Mouse (Mus musculus) myocyte (in vitro differentiated cells): ENCODE data around the gene Ptprcap. TPM values are rescaled to one million over a fixed set of nuclear protein-coding genes. Genes with fewer than 3 reads are reported as not detected.

Experiments
- H3K27me3 ChIP-seq: one replicate; pipeline ENCODE4 v1.6.1; 2011; ENCODE audit not compliant: control insufficient read depth, insufficient read depth, insufficient read length
- H3K36me3 ChIP-seq: one replicate; pipeline ENCODE4 v1.6.1; 2011; ENCODE audit not compliant: control insufficient read depth, insufficient read depth
- H3K4me2 ChIP-seq: one replicate; pipeline ENCODE4 v1.6.1; 2011; ENCODE audit warnings: low read depth, control low read depth
- H3K4me3 ChIP-seq: one replicate; pipeline ENCODE4 v1.5.1; 2011; ENCODE audit warnings: mild to moderate bottlenecking, control low read depth, moderate library complexity
- H3K79me2 ChIP-seq: one replicate; pipeline ENCODE4 v1.6.1; 2011; ENCODE audit not compliant: control insufficient read depth, insufficient read depth
- H3ac ChIP-seq: one replicate; pipeline ENCODE4 v1.6.1; 2011; ENCODE audit not compliant: control insufficient read depth, insufficient read length
- CEBPB ChIP-seq: IDR thresholded peaks from 2 replicates; pipeline ENCODE4 v1.6.1; 2011; ENCODE audit warnings: mild to moderate bottlenecking, moderate library complexity; ENCODE audit not compliant: poor library complexity, insufficient read depth, severe bottlenecking
- E2F4 ChIP-seq: IDR thresholded peaks from one replicate; pipeline ENCODE4 v1.6.1; 2011; ENCODE audit warnings: mild to moderate bottlenecking, control low read depth, moderate library complexity; ENCODE audit not compliant: insufficient read depth
- MAX ChIP-seq: IDR thresholded peaks from one replicate; pipeline ENCODE4 v1.6.1; 2011; ENCODE audit warnings: low read depth, mild to moderate bottlenecking, control low read depth
- MYOD1 ChIP-seq, 3 experiments: IDR thresholded peaks; one replicate each; pipeline ENCODE4 v1.6.1; 2011; ENCODE audit warnings: control low read depth in 2 of 3, low read depth in 2 of 3, mild to moderate bottlenecking in 2 of 3, moderate library complexity in 1 of 3; ENCODE audit not compliant: insufficient read length in 2 of 3, control insufficient read depth in 1 of 3
- MYOG ChIP-seq, 3 experiments: IDR thresholded peaks; one replicate each; pipeline ENCODE4 v1.6.1; 2011; ENCODE audit warnings: control low read depth in 2 of 3, low read depth in 2 of 3, mild to moderate bottlenecking in 2 of 3; ENCODE audit not compliant: insufficient read length in 2 of 3, control insufficient read depth in 1 of 3, insufficient read depth in 1 of 3
- POLR2A ChIP-seq: IDR thresholded peaks from one replicate; pipeline ENCODE4 v1.6.1; 2011; ENCODE audit warnings: low read depth, mild to moderate bottlenecking, control low read depth, moderate library complexity; ENCODE audit not compliant: insufficient read length
- POLR2AphosphoS2 ChIP-seq: IDR thresholded peaks from one replicate; pipeline ENCODE4 v1.6.1; 2011; ENCODE audit warnings: low read depth, control low read depth; ENCODE audit not compliant: insufficient read length
- REST ChIP-seq: IDR thresholded peaks from one replicate; pipeline ENCODE4 v1.6.1; 2011; ENCODE audit warnings: mild to moderate bottlenecking, control low read depth, moderate library complexity; ENCODE audit not compliant: insufficient read depth, insufficient read length
- SRF ChIP-seq: IDR thresholded peaks from one replicate; pipeline ENCODE4 v1.6.1; 2011; ENCODE audit warnings: low read depth; ENCODE audit not compliant: control insufficient read depth, insufficient read length
- TCF12 ChIP-seq: IDR thresholded peaks from one replicate; pipeline ENCODE4 v1.6.1; 2011; ENCODE audit warnings: mild to moderate bottlenecking, control low read depth; ENCODE audit not compliant: poor library complexity, insufficient read depth, severe bottlenecking
- TCF3 ChIP-seq: IDR thresholded peaks from one replicate; pipeline ENCODE4 v1.6.1; 2011; ENCODE audit warnings: low read depth, control low read depth; ENCODE audit not compliant: insufficient read length
- USF1 ChIP-seq: IDR thresholded peaks from one replicate; pipeline ENCODE4 v1.6.1; 2011; ENCODE audit warnings: low read depth, mild to moderate bottlenecking, control low read depth, moderate library complexity
- polyA plus RNA-seq: library from polyadenylated mRNA; unstranded; fragments of >200 nt; fragmentation: generic; extraction: Trizol; gene quantifications from one replicate; pipeline ENCODE4 v1.2.1, GENCODE M21; 2012; ENCODE audit warnings: missing spikeins

Gene Ptprcap
- polyA plus RNA-seq, 1 experiment: 4.9 TPM

- Histone ChIP-seq H3ac (peak overlapping the region; percentile 39), H3K79me2 (peaks cover 17% of the 10 kb centered on the region), H3K4me2 (peak overlapping the region; percentile 90), H3K4me3 (peak overlapping the region; percentile 59), H3K27me3 (no peaks in the 10 kb centered on the region), H3K36me3 (peaks cover 8% of the 10 kb centered on the region)
- no peak for TF ChIP-seq CEBPB
- TF ChIP-seq MAX: no peak
- TF ChIP-seq MYOD1 (IDR thresholded peaks at IDR 0.05; ENCODE audit: control insufficient read depth in 1 of 3, insufficient read length in 2 of 3, low read depth in 2 of 3): peak in 2 of 3 experiments; percentile 52 to 56
- no peak for TF ChIP-seq E2F4
- no peak for TF ChIP-seq USF1
Measured at GRCm38 (mm10) chr19:4126759-4127495, 26.5 kb upstream of the Ptprcap start.

GRCm38 (mm10) chr19:4129462-4129861 is 23.9 kb upstream of the Ptprcap start:
- H3ac ChIP-seq: no peak overlapping the region
- peak overlapping the region; percentile 48 for H3K4me2 ChIP-seq
- H3K4me3 ChIP-seq: no peak overlapping the region
- no peak for TF ChIP-seq TCF12
- TF ChIP-seq CEBPB: no peak
- TF ChIP-seq E2F4: no peak
- TF ChIP-seq MYOG (IDR thresholded peaks at IDR 0.05; ENCODE audit: control insufficient read depth in 1 of 3, insufficient read depth in 1 of 3, insufficient read length in 2 of 3, low read depth in 2 of 3): no peak
- peaks cover 17% of the 10 kb centered on the region for H3K79me2 ChIP-seq
- H3K27me3 ChIP-seq: no peaks in the 10 kb centered on the region
- H3K36me3 ChIP-seq: peaks cover 18% of the 10 kb centered on the region

GRCm38 (mm10) chr19:4130106-4130505 is 23.3 kb upstream of the Ptprcap start:
- Histone ChIP-seq H3ac (no peak overlapping the region), H3K79me2 (peaks cover 17% of the 10 kb centered on the region), H3K27me3 (no peaks in the 10 kb centered on the region), H3K4me3 (no peak overlapping the region), H3K36me3 (peaks cover 18% of the 10 kb centered on the region), H3K4me2 (peak overlapping the region; percentile 48)
- no peak for TF ChIP-seq POLR2A
- TF ChIP-seq POLR2AphosphoS2: no peak
- no peak for TF ChIP-seq SRF

- Histone ChIP-seq H3K4me3 (no peak overlapping the region), H3K27me3 (no peaks in the 10 kb centered on the region), H3K36me3 (peaks cover 18% of the 10 kb centered on the region), H3K4me2 (no peak overlapping the region), H3K79me2 (peaks cover 15% of the 10 kb centered on the region), H3ac (no peak overlapping the region)
- no peak for TF ChIP-seq MYOG (IDR thresholded peaks at IDR 0.05; ENCODE audit: control insufficient read depth in 1 of 3, insufficient read depth in 1 of 3, insufficient read length in 2 of 3, low read depth in 2 of 3)
- no peak for TF ChIP-seq POLR2A
- no peak for TF ChIP-seq MAX
- TF ChIP-seq SRF: no peak
- no peak for TF ChIP-seq TCF12
- no peak for TF ChIP-seq POLR2AphosphoS2
- TF ChIP-seq USF1: no peak
- no peak for TF ChIP-seq CEBPB
- TF ChIP-seq TCF3: no peak
- no peak for TF ChIP-seq MYOD1 (IDR thresholded peaks at IDR 0.05; ENCODE audit: control insufficient read depth in 1 of 3, insufficient read length in 2 of 3, low read depth in 2 of 3)
- no peak for TF ChIP-seq REST
- TF ChIP-seq E2F4: no peak
Measured at GRCm38 (mm10) chr19:4131075-4131474, 22.3 kb upstream of the Ptprcap start.

GRCm38 (mm10) chr19:4131768-4132167 is 21.6 kb upstream of the Ptprcap start:
- Histone ChIP-seq H3K36me3 (peaks cover 18% of the 10 kb centered on the region), H3K4me2 (no peak overlapping the region)

More at GRCm38 (mm10) chr19:4131768-4132167, 21.6 kb upstream of the Ptprcap start:
- no peak overlapping the region for H3ac ChIP-seq
- H3K27me3 ChIP-seq: no peaks in the 10 kb centered on the region
- H3K79me2 ChIP-seq: peaks cover 10% of the 10 kb centered on the region
- TF ChIP-seq POLR2AphosphoS2 (no peak), CEBPB (no peak), TCF12 (no peak), POLR2A (no peak), TCF3 (no peak), SRF (no peak), MYOG (IDR thresholded peaks at IDR 0.05; ENCODE audit: control insufficient read depth in 1 of 3, insufficient read depth in 1 of 3, insufficient read length in 2 of 3, low read depth in 2 of 3) (no peak), USF1 (no peak), MYOD1 (IDR thresholded peaks at IDR 0.05; ENCODE audit: control insufficient read depth in 1 of 3, insufficient read length in 2 of 3, low read depth in 2 of 3) (no peak), E2F4 (no peak), REST (no peak), MAX (no peak)
- no peak overlapping the region for H3K4me3 ChIP-seq
